Mouse (Mus musculus) stomach, postnatal 0 days (tissue): ENCODE measurements around the gene Magi2. TPM values are rescaled to one million over a fixed set of nuclear protein-coding genes. Genes with fewer than 3 reads are reported as not detected.

Source experiments
- ATAC-seq: fragments of 200-750 bp; cut with Nextera tagmentation; 2 replicates; pipeline ENCODE4 v1.8.0; 2017; ENCODE audit not compliant: low FRiP score, low TSS enrichment
- DNase-seq: peaks from one replicate; pipeline ENCODE4 v3.0.0-alpha.2; 2016; ENCODE audit warnings: low spot score
- H3K27ac ChIP-seq: fragments of 300-500 bp; sonication (generic); replicated peaks from 2 replicates; pipeline ENCODE4 v1.5.1; 2014; ENCODE audit warnings: mild to moderate bottlenecking, control low read depth
- H3K27me3 ChIP-seq: fragments of 300-500 bp; sonication (generic); 2 replicates; pipeline ENCODE4 v1.6.1; 2014; ENCODE audit warnings: low read length; ENCODE audit not compliant: control insufficient read depth, insufficient read depth
- H3K36me3 ChIP-seq: fragments of 300-500 bp; sonication (generic); 2 replicates; pipeline ENCODE4 v1.6.1; 2014; ENCODE audit warnings: low read length, mixed read lengths; ENCODE audit not compliant: control insufficient read depth, insufficient read depth
- H3K4me1 ChIP-seq: fragments of 300-500 bp; sonication (generic); replicated peaks from 2 replicates; pipeline ENCODE4 v1.6.1; 2014; ENCODE audit warnings: antibody characterized with exemption; ENCODE audit not compliant: control insufficient read depth, insufficient read depth
- H3K4me2 ChIP-seq: fragments of 300-500 bp; sonication (generic); replicated peaks from 2 replicates; pipeline ENCODE4 v1.6.1; 2014; ENCODE audit warnings: low read depth, mild to moderate bottlenecking, control low read depth, moderate library complexity
- H3K4me3 ChIP-seq: fragments of 300-500 bp; sonication (generic); 2 replicates; pipeline ENCODE4 v1.5.1; 2014; ENCODE audit warnings: low read depth, low read length, control low read depth
- H3K9ac ChIP-seq: fragments of 300-500 bp; sonication (generic); 2 replicates; pipeline ENCODE4 v1.6.1; 2014; ENCODE audit warnings: mild to moderate bottlenecking, low read length, control low read depth, mixed read lengths
- H3K9me3 ChIP-seq: fragments of 300-500 bp; sonication (generic); 2 replicates; pipeline ENCODE4 v1.6.1; 2016; ENCODE audit warnings: low read length; ENCODE audit not compliant: control insufficient read depth
- CTCF ChIP-seq: IDR thresholded peaks from 2 replicates; pipeline ENCODE4 v1.5.1; 2016; ENCODE audit warnings: antibody characterized with exemption, low read depth, mild to moderate bottlenecking, moderate library complexity
- EP300 ChIP-seq: optimal IDR thresholded peaks from 2 replicates; pipeline ENCODE3; 2016; ENCODE audit warnings: antibody characterized with exemption
- WGBS: fragments of 180-500 bp; shearing (Covaris S2); extraction: QIAGEN DNeasy Blood & Tissue Kit; methylation state at CpG from one replicate; pipeline ENCODE4 v1.1.7; 2014; 5-methylcytosine and 5-hydroxymethylcytosine counted together
- polyA plus RNA-seq: library from polyadenylated mRNA; unstranded; fragments of >200 nt; fragmentation: Nextera tagmentation; extraction: Ambion mirVana; gene quantifications from 2 replicates; pipeline ENCODE4 v1.2.1, GENCODE M21; 2015

Gene Magi2
- polyA plus RNA-seq, 1 experiment from 2014 or later: 1.9 TPM

- H3K27ac ChIP-seq: no peak overlapping the region
- ATAC-seq: peak; percentile 62; the same call in 1 of the 2 replicates
- H3K4me1 ChIP-seq: peaks cover 2% of the 10 kb centered on the region; the same call in 1 of the 2 replicates
- no peaks in the 10 kb centered on the region for H3K9me3 ChIP-seq
- TF ChIP-seq CTCF (no peak), EP300 (no peak)
- under 1% methylated on average over 14 of the region's 14 CpGs for WGBS
- H3K27me3 ChIP-seq: no peaks in the 10 kb centered on the region
- H3K4me2 ChIP-seq: peak overlapping the region; percentile 82
- H3K9ac ChIP-seq: peak overlapping the region; percentile 65; the same call in 1 of the 2 replicates
- peak overlapping the region; percentile 62 for H3K4me3 ChIP-seq
- peak; percentile 33 for DNase-seq
- no peaks in the 10 kb centered on the region for H3K36me3 ChIP-seq
Measured at GRCm38 (mm10) chr5:19227791-19228331, 1.0 kb downstream of the Magi2 start.

GRCm38 (mm10) chr5:19241797-19242196, 15.0 kb downstream of the Magi2 start:
- H3K27me3 ChIP-seq: no peaks in the 10 kb centered on the region
- H3K4me3 ChIP-seq: no peak overlapping the region
- TF ChIP-seq CTCF (no peak), EP300 (no peak)
- no peak overlapping the region for H3K4me2 ChIP-seq
- DNase-seq (no peak), ATAC-seq (no peak)
- no peak overlapping the region for H3K27ac ChIP-seq
- H3K9me3 ChIP-seq: no peaks in the 10 kb centered on the region
- H3K9ac ChIP-seq: no peak overlapping the region
- H3K36me3 ChIP-seq: no peaks in the 10 kb centered on the region
- no peaks in the 10 kb centered on the region for H3K4me1 ChIP-seq

- no peak overlapping the region for H3K4me3 ChIP-seq
- H3K27me3 ChIP-seq: no peaks in the 10 kb centered on the region
- no peak overlapping the region for H3K4me2 ChIP-seq
- DNase-seq (no peak), ATAC-seq (no peak)
- no peak overlapping the region for H3K9ac ChIP-seq
- no peaks in the 10 kb centered on the region for H3K36me3 ChIP-seq
- H3K27ac ChIP-seq: no peak overlapping the region
- 57% methylated on average over 2 of the region's 2 CpGs for WGBS
- no peaks in the 10 kb centered on the region for H3K4me1 ChIP-seq
- TF ChIP-seq CTCF (no peak), EP300 (no peak)
- no peaks in the 10 kb centered on the region for H3K9me3 ChIP-seq
Measured at GRCm38 (mm10) chr5:19246426-19246825, 19.6 kb downstream of the Magi2 start.

- Histone ChIP-seq H3K27ac (no peak overlapping the region), H3K4me2 (no peak overlapping the region), H3K9ac (no peak overlapping the region), H3K27me3 (no peaks in the 10 kb centered on the region), H3K4me1 (no peaks in the 10 kb centered on the region), H3K4me3 (no peak overlapping the region), H3K36me3 (no peaks in the 10 kb centered on the region), H3K9me3 (no peaks in the 10 kb centered on the region)
- no peak for DNase-seq
- ATAC-seq: no peak
- 57% methylated on average over 3 of the region's 3 CpGs for WGBS
- TF ChIP-seq CTCF: no peak
- TF ChIP-seq EP300: no peak
Measured at GRCm38 (mm10) chr5:19247266-19247665, 20.4 kb downstream of the Magi2 start.

- WGBS: 54% methylated on average over 5 of the region's 5 CpGs
- H3K4me3 ChIP-seq: no peak overlapping the region
- H3K9ac ChIP-seq: no peak overlapping the region
- H3K27me3 ChIP-seq: no peaks in the 10 kb centered on the region
- no peak for ATAC-seq
- H3K4me2 ChIP-seq: no peak overlapping the region
- no peaks in the 10 kb centered on the region for H3K9me3 ChIP-seq
- H3K27ac ChIP-seq: no peak overlapping the region
- no peaks in the 10 kb centered on the region for H3K4me1 ChIP-seq
- TF ChIP-seq CTCF: no peak
- no peak for TF ChIP-seq EP300
- H3K36me3 ChIP-seq: no peaks in the 10 kb centered on the region
- no peak for DNase-seq
Measured at GRCm38 (mm10) chr5:19262816-19263215, 36.0 kb downstream of the Magi2 start.

- no peak overlapping the region for H3K27ac ChIP-seq
- H3K27me3 ChIP-seq: no peaks in the 10 kb centered on the region
- DNase-seq (no peak), ATAC-seq (no peak)
- H3K4me1 ChIP-seq: no peaks in the 10 kb centered on the region
- no peak overlapping the region for H3K9ac ChIP-seq
- WGBS: 64% methylated on average over 2 of the region's 2 CpGs
- H3K4me2 ChIP-seq: no peak overlapping the region
- no peak overlapping the region for H3K4me3 ChIP-seq
- H3K9me3 ChIP-seq: no peaks in the 10 kb centered on the region
- no peaks in the 10 kb centered on the region for H3K36me3 ChIP-seq
- TF ChIP-seq EP300 (no peak), CTCF (peak; percentile 59)
Measured at GRCm38 (mm10) chr5:19264627-19265026, 37.8 kb downstream of the Magi2 start.
